Mouse (Mus musculus) layer of hippocampus, adult 2 months (tissue): Measurements from ENCODE around the gene Ttc25. TPM values are rescaled to one million over a fixed set of nuclear protein-coding genes. Genes with fewer than 3 reads are reported as not detected.

Experiments used
- DNase-seq, 2 experiments: peaks; one replicate each; pipeline ENCODE4 v3.0.0; 2022; ENCODE audit warnings: low spot score in 2 of 2
- H3K27ac ChIP-seq: fragments of 200-600 bp; 2 replicates; pipeline ENCODE4 v1.8.1; 2022
- H3K4me3 ChIP-seq: fragments of 200-600 bp; 2 replicates; pipeline ENCODE4 v1.8.1; 2022; ENCODE audit warnings: mild to moderate bottlenecking
- CTCF ChIP-seq: fragments of 200-600 bp; conservative IDR thresholded peaks from 2 replicates; pipeline ENCODE4 v1.8.1; 2022; ENCODE audit warnings: antibody characterized with exemption, mild to moderate bottlenecking, moderate library complexity
- long read RNA-seq, 2 experiments: library from polyadenylated mRNA; stranded (forward); transcript quantifications; one replicate each; pipeline ENCODE4 v2.0.0; 2021; ENCODE audit warnings: borderline mapping rate in 2 of 2
- total RNA-seq, 2 experiments: library from RNA; stranded (reverse); gene quantifications; 2 replicates each; pipeline ENCODE4 v1.2.3; 2021

Ttc25 gene
- 1 to 10 TPM; 1.3 to 1.7 TPM for total RNA-seq
- long read RNA-seq, experiment 1, full-length matches to known transcripts = 3 of 4 reads
- long read RNA-seq, experiment 1, partial matches to known transcripts = 0 of 4 reads
- long read RNA-seq, experiment 1, other reads (novel, unspliced or antisense) = 1 of 4 reads
- long read RNA-seq, experiment 2, partial matches to known transcripts = 0 of 1 reads
- long read RNA-seq, experiment 2, other reads (novel, unspliced or antisense) = 1 of 1 reads

DNA sequence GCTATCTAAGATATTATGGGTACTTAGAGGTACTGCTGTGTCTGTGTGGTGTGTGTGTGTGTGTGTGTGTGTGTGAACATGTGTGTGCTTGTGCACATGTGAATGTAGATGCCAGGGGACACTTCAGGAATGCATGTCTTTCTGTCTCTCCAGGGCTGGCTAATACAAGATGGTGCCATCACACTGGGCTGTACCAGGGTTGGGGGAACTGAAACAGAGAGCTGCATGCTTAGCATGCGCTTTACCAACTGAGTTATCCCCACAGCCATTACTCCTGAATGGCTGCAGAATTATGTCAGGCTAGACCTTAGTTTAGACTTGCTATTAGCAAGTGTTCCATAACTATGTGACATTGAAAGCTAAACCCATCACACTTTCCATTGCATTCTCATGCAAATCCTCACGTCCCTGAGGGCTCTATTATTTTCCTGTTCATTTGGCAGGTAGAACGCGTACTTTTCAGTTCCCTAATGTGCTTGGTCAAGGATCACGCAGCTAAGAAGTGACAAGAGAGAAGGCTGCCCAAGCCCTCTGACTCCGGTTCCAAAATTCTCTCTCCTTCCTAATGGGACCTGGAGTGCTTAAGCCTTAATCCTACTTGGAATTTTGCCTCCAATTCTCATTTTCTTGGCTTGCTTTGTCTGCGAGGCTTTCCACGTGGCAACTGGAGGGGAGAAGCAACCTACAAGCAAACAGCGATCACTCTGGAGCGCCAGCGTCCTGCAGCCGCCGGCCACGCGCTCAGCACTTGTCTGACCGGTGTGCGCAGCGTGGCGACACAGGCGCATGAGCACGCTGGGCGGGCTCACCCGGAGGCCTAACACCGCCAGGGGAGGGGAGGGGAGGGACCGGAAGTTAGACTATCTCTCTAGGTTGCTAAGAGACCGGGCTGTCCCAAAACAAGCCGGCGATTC, at the start of gene Ttc25:
Ttc25 (plus strand) TSS at position 776 of the 914 bp plus-strand sequence.
- peak; percentile 15; the same call in 1 of the 2 replicates for TF ChIP-seq CTCF
- Histone ChIP-seq H3K4me3 (peak within 1 kb of the TSS; percentile 57), H3K27ac (peak within 1 kb of the TSS; percentile 85)
- peak; percentile 73 to 81 for DNase-seq

DNA sequence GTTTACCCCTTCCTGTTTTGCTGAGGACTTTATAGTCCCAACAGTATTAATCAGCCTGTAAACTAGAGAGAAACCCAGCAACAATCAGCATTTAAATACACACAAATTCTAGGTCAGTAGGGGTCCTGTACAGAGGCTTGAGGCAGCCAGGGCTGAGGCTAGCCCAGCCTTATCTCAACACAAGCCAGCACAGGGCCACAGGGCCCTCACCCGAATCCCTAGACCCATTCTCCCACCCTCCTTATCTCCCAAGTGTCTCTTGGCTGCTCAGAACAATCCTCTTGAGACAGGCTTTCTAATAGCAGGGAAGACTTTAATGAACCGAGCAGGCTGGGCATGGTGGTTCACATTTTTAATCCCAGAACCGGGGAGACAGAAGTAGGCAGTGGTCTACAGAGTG, 45.2 kb upstream of the Ttc25 start:
- H3K27ac ChIP-seq = no peak overlapping the region
- no peak for TF ChIP-seq CTCF
- DNase-seq = no peak
- H3K4me3 ChIP-seq = no peak overlapping the region

DNA sequence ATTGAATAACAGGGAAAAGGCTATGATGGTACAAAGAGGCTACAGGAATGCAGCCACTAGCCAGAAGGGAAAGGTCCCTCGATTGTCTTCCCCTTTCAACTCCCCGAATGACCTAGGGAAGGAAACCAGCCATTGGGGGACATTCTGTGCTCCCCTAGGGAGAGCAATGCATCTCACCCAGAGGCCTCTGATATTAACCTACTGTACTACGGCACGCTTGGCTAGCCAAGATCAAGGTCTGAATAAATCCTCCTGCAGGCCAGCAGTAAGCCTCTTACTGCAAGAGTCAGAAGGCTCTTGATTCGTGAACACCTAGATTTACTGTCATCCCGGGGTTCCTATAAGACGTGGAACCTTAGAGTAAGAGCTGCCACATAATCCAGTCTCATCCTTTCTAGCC, 44.8 kb upstream of the Ttc25 start:
- no peak for DNase-seq
- no peak overlapping the region for H3K4me3 ChIP-seq
- no peak for TF ChIP-seq CTCF
- H3K27ac ChIP-seq = no peak overlapping the region

DNA sequence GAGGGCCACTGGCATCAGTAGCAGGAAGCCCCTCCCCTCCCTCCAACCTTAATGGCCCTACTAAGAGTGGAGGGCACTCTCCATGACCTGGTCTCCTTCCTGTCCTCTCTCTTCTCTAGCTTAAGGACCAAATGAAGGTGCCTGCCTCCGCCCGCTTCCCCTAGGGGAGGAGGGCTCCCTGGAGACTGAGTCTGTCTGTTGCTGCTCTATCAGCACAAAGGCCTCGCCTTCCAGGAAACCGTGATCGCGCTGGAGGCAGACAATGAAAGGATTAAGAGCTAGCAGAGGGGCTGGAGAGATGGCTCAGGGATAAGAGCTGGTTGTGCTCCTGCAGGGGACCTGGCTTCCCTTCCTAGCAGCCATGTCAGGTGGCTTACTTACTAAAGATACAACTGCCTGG, 44.1 kb upstream of the Ttc25 start:
- no peak overlapping the region for H3K27ac ChIP-seq
- TF ChIP-seq CTCF = no peak
- no peak for DNase-seq
- H3K4me3 ChIP-seq = no peak overlapping the region

DNA sequence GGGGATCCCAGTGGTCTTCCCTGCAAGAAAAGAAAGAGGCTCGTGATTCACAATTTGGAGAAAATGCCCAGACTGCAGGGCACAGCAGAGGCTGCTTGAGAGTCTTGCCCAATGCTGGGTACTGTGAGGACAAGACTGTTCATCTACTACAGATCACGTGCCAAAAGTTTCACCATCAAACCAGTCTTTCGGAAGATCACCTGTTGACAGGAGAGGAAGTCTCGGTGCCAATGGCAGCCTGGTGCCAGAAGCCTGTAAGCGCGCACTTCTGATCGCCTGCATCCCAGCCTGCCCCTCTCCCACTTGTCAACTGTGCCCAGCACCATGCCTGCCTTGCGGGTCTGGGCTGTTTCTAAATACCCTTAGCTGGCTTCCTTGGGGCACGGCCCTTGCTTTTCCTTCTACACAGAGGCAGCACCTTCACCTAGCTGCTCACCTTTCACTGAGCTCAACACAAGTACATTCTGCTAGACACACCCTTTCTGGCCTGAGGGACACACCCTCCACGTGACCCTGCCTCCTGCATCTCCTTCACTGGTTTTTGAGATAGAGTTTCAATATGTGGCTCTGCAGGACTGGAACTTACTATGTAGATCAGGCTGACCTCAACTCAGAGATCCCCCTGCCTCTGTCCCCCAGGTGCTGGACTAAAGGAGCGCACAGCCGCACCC, 40.3 kb upstream of the Ttc25 start:
- no peak for TF ChIP-seq CTCF
- Histone ChIP-seq H3K4me3 (no peak overlapping the region), H3K27ac (no peak overlapping the region)
- DNase-seq = no peak

DNA sequence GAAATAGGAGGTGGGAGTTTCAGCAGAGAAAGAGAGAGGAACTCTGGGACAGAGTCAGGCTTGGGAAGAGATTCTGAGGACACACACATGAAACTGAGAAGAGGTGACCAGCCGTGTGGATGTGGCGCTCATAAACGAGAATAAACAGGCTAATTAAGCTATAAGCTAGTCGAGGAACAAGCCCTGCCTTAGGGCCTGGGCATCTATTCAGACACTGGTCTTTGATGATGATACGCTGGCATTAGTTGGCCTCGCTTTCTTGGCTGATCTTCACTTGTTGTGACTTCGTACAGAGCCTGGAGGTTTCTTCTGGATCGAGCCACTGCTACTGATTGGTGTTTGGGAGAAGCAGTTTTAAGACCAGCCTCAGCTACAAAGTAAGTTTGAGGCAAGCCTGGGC, 39.4 kb upstream of the Ttc25 start:
- no peak overlapping the region for H3K4me3 ChIP-seq
- no peak for DNase-seq
- no peak overlapping the region for H3K27ac ChIP-seq
- TF ChIP-seq CTCF = no peak

DNA sequence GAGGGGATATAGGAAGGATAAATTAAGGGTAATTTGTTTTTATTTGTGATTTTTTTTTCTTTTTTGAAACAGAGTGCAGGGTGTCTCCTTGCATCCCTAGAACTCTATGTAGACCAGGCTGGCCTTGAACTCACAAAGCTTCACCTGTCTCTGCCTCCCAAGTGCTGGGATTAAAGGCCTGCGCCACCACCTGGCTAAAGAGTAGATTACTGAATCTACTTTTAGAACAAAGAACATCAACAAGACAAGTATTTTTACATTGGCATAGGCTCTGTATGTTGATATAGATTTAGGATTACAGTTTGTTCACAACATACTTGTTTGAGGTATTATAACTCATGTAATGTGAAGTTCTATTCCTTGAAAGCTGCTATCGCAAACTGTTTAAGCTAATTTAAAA, 34.9 kb upstream of the Ttc25 start:
- Histone ChIP-seq H3K4me3 (no peak overlapping the region), H3K27ac (no peak overlapping the region)
- DNase-seq = no peak
- TF ChIP-seq CTCF = peak; percentile 34

DNA sequence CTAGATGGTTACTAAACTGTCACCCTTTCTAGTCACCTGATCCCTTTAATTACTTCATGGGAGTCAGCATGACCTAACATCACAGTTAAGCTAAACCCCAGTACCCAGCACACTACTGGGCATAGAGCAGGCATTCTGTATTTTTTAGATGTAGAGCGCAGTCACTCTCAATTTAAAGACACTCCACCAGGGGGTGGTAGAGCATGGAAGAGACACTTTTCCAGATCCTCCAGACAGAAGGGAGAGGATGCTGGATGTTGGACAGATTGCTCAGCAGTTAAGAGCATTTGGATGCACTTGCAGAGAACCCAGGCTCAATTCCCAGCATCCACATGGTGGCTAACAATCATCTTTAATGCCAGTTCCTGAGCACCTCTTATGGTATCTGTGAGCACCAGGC, 33.0 kb upstream of the Ttc25 start:
- Histone ChIP-seq H3K27ac (no peak overlapping the region), H3K4me3 (no peak overlapping the region)
- peak; percentile 80 for TF ChIP-seq CTCF
- peak; percentile 46 to 56 for DNase-seq

DNA sequence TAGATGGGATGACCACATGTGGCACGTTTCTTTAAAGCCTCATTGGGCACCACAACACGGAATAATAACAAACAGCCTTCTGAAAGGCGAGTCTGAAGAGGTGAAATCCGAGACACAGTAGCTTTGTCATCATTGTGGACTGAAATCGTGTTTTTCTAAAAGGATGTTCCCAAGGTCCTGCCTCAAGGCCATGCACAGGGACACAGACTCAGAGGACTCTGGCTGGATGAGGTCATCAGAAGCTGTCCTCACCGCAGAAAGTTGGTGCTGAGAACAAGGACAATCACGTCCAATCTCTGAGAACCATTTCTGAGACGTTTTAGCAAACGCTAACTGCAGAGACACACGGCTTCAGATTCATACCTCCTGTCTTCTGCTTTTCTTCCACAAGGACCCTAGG, 31.7 kb upstream of the Ttc25 start:
- no peak overlapping the region for H3K4me3 ChIP-seq
- no peak for DNase-seq

DNA sequence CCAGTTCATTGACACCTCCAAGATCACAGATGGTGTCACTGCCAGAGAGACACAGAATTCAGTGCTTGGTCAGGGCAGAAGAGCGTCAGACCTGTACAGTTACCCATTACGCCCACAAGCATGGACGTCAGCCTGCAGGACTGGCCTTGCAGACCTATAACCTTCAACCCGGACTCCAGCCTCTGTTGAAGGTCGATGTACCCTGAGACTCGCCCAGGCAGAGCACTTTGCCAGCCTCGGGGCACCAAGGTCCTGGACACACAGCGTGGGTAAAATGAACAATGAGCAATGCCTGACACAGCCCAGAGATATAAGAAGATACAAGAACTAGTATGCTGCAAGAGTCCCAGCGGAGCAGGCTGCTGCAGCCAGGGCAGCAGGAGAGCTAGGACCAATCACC, 30.3 kb upstream of the Ttc25 start:
- no peak for TF ChIP-seq CTCF

More for the DNA sequence above, 31.7 kb upstream of the Ttc25 start:
- no peak overlapping the region for H3K27ac ChIP-seq
- TF ChIP-seq CTCF = no peak

DNA sequence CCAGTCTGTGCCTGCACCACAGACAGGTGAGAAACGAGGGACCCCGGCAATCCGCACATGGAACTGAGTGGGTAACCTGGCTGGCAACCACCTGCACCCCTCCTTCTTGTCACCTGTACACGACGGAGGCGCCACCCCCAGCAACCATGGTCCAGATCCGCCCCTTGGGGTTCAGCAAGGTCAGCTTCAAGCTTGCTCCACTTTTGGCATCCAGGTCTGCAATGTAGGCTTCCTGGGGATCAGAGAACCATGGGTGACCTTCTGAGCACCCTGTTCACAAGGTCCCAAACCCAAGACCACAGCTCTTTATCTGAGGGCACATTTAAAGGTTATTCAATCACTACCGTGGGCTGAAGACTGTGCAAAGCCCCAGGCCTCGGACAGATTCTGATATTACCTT, 29.6 kb upstream of the Ttc25 start:
- no peak overlapping the region for H3K4me3 ChIP-seq
- H3K27ac ChIP-seq = no peak overlapping the region
- TF ChIP-seq CTCF = no peak
- DNase-seq = no peak

More for the DNA sequence above, 30.3 kb upstream of the Ttc25 start:
- H3K27ac ChIP-seq = no peak overlapping the region
- no peak overlapping the region for H3K4me3 ChIP-seq
- DNase-seq = no peak

DNA sequence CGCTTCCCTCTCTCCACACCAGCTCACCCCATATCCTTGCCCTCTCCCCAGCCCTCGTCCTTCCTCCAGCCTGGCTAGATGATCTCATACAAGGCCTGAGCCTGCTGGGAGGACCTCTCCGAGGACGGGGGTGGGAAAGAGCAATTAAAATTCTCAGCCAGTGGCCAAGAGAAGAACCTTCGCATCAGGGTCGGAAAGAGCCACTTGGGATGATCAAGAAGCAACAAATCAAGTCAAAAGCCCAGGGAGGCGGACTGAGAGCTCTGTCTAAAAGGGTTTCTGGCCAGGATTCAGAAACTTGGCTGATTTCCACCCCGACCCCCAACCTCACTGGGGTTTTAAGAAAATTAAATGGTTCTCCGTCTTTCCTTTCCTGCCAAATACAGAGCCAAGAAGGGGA, 29.1 kb upstream of the Ttc25 start:
- no peak for DNase-seq
- TF ChIP-seq CTCF = no peak
- H3K4me3 ChIP-seq = no peak overlapping the region
- H3K27ac ChIP-seq = no peak overlapping the region

DNA sequence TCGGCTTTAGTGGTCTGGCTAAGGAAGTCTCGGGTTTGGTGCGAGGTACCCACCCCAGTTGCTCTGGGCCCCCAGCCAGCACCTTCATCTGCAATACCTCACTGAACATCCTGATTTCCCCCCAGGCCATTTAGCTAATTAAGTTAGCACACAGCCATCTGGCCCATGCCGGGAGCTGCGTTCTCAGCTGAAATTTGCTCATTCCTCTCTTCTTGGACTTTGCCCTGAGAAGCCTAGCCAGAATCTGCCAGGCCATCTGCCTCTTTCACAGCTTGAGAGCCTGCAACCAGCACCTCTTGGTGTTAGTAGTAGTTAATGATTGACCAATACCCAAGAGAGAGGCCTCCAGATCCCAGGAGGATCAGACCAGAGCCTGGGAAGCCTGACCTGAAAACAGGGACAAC, 27.2 kb upstream of the Ttc25 start:
- Histone ChIP-seq H3K4me3 (no peak overlapping the region), H3K27ac (no peak overlapping the region)
- TF ChIP-seq CTCF = no peak
- no peak for DNase-seq
